Mouse (Mus musculus) C3H10T1/2 (cell line): ENCODE data around the gene Hist1h4j. TPM values are rescaled to one million over a fixed set of nuclear protein-coding genes. Genes with fewer than 3 reads are reported as not detected.

Source experiments
- polyA plus RNA-seq, 2 experiments: library from polyadenylated mRNA; unstranded; fragments of >200 nt; fragmentation: generic; extraction: Trizol; gene quantifications; one replicate each; pipeline ENCODE4 v1.2.1; 2012; ENCODE audit warnings: missing spikeins in 2 of 2

Hist1h4j gene
- polyA plus RNA-seq = 1 to 10 TPM; 4.2 to 5.5 TPM

DNA sequence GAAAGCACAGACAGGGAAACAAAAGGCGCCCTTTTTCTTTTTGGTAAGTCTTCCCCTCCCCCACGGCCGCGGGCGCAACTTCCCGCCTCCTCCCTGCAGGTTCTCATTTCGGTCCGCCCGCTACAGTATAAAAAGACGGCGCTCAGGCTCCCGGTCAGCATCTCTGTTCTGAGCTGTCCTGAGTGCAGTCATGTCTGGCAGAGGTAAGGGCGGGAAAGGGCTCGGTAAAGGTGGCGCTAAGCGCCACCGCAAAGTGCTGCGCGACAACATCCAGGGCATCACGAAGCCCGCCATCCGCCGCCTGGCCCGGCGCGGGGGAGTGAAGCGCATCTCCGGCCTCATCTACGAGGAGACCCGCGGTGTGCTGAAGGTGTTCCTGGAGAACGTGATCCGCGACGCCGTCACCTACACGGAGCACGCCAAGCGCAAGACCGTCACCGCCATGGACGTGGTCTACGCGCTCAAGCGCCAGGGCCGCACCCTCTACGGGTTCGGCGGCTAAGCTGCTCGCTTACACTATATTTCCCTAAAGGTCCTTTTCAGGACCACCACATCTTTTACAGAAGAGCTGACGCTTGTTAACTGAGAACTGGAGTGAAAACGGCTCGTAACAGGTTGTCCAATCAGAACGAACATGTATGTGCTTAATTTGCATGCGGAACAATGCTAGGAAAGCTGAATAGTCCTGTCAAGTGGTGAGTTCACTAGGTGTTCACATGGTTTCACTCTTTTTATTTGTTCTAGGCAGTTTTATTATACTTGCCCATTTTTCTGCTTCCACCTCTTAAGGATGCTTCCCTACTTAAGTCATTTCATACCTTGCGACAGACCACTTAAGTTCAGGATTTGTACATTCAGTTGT, at the start of gene Hist1h4j:
TSS of gene Hist1h4j (plus strand) at position 159 of the 862 bp plus-strand sequence.

DNA sequence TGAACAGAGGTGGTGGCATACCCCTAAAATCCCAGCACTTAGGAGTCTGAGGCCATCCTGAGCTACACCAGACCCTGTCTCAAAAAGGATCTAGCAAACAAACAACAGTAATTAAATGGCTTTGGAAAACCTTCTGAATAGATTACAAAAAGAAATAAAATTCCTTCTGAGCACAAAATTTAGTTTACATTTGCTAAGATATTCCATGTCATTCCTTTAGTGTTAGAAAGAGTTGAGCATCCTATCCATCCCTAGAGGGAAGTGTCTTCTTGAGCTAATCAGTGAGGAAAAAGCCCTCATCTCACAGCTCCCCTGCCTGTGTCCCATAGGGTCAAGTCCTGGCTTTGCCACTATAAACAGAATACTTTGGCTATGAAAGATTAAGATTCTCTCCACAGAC, 37.1 kb upstream of the Hist1h4j start, which contains the start of gene Olfr1359:
TSS of gene Olfr1359 (plus strand) at position 301 of the 400 bp plus-strand sequence.

DNA sequence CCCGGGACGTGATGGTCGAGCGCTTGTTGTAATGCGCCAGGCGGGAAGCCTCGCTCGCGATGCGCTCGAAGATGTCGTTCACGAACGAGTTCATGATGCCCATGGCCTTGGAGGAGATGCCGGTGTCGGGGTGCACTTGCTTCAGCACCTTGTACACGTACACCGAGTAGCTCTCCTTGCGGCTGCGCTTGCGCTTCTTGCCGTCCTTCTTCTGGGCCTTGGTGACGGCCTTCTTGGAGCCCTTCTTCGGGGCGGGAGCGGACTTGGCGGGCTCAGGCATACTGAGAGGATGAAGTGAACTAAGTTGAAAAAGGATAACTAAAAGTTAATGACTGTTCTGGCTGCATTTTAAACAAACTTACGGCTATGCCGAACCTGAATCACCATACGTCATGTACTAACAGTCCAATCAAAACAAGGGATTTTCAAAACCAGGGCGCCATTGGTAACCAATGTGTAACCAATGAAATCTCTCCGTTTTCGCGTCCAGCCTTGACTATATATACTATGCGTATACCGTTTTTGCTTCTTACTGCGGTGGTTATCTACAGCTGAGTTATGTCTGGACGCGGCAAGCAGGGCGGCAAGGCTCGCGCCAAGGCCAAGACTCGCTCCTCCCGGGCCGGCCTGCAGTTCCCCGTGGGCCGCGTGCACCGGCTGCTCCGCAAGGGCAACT, 18.9 kb upstream of the Hist1h4j start, which contains the start of the genes Hist1h2bl and Hist1h2ai:
TSS of gene Hist1h2bl (minus strand) at position 280 of the 676 bp plus-strand sequence.
TSS of gene Hist1h2ai (plus strand) at position 559 of the 676 bp plus-strand sequence.

DNA sequence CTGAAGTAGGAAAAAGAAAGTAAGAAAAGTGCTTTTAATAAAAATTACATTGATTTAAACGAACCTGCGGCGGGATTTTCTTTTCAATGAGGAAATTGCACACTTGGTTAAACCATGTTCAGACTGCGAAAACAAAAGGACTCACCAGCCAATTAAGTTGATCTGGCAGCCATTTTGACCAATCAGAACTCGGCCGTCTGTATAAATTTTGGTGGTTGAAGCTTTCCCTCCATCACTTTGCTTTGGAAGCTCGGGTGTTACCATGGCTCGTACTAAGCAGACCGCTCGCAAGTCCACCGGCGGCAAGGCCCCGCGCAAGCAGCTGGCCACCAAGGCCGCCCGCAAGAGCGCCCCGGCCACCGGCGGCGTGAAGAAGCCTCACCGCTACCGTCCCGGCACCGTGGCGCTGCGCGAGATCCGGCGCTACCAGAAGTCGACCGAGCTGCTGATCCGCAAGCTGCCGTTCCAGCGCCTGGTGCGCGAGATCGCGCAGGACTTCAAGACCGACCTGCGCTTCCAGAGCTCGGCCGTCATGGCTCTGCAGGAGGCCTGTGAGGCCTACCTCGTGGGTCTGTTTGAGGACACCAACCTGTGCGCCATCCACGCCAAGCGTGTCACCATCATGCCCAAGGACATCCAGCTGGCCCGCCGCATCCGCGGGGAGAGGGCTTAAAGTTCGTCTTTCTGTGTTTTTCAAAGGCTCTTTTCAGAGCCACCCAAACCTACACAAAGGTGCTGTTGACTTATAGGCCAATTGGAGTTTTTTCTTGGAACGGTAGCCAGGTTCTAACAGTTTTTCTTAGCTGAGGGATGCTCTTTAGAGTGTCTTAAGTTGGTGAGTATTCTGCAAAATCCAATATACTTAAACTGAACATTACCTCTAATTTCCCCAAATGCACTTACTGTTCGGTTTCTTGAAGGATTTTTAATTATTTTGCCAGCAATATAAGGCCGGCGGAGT, 17.2 kb upstream of the Hist1h4j start, which contains the start of gene Hist1h3h:
TSS of gene Hist1h3h (plus strand) at position 263 of the 961 bp plus-strand sequence.

DNA sequence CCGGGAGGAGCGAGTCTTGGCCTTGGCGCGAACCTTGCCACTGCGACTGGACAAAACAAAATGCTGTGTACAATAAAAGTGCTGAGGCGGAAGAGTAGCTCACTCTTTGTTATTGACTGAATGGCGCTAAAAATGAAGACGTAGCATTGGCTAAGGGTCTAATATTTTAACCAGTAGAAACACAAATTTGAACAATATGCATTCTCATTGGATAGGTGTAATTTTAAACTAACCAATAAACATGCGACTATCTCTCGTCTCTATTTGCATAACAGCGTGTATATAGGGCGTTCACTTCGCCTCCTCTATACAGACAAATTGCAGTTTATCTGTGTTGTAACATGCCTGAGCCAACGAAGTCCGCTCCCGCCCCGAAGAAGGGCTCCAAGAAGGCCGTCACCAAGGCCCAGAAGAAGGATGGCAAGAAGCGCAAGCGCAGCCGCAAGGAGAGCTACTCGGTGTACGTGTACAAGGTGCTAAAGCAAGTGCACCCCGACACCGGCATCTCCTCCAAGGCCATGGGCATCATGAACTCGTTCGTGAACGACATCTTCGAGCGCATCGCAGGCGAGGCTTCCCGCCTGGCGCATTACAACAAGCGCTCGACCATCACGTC, 13.0 kb upstream of the Hist1h4j start, which contains the start of gene Hist1h2bm:
TSS of gene Hist1h2bm (plus strand) at position 288 of the 616 bp plus-strand sequence.

DNA sequence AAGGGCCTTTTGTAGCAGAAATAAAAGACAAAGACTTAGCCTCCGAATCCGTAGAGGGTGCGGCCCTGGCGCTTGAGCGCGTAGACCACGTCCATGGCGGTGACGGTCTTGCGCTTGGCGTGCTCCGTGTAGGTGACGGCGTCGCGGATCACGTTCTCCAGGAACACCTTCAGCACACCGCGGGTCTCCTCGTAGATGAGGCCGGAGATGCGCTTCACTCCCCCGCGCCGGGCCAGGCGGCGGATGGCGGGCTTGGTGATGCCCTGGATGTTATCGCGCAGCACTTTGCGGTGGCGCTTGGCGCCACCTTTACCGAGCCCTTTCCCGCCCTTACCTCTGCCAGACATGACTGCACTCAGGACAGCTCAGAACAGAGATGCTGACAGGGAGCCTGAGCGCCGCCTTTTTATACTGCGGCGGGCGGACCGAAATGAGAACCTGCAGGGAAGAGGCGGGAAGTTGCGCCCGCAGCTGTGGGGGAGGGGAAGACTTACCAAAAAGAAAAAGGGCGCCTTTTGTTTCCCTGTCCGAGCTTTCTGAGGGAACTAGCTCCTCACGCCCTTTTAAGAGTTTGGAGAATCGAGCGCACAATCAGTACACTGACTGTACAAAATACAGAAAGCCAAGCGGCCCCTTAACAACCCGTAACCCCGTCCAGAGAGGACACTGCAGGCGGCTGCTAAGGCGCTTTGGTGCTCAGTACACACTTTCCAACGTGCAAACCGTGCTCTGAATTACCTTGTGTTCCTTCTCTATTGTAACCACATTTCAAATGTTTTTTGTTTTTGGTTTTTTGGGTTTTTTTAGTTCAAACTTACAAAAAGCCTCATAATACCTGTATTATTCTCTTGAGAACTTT, 15.5 kb downstream of the Hist1h4j start, which contains the start of gene Hist1h4k:
TSS of gene Hist1h4k (minus strand) at position 347 of the 859 bp plus-strand sequence.

DNA sequence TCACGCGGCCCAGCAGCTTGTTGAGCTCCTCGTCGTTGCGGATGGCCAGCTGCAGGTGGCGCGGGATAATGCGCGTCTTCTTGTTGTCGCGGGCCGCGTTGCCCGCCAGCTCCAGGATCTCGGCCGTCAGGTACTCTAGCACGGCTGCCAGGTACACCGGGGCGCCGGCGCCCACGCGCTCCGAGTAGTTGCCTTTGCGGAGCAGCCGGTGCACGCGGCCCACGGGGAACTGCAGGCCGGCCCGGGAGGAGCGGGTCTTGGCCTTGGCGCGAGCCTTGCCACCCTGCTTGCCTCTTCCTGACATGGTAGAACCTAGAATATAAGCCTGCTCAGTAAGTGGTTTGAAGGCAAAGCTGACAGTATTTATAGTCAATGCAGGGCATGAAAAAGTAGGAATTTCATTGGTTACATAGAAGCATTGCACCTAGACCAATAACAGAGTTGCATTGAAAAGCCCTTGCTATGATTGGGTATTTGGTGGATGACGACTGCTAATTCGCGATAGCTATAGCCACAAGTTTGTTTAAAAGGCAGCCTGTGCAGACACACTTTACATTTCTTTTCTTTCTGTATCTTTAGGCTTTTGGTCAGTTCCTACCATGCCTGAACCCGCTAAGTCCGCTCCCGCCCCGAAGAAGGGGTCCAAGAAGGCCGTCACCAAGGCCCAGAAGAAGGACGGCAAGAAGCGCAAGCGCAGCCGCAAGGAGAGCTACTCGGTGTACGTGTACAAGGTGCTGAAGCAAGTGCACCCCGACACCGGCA, 18.8 kb downstream of the Hist1h4j start, which contains the start of the genes Hist1h2ak and Hist1h2bn:
TSS of gene Hist1h2ak (minus strand) at position 304 of the 762 bp plus-strand sequence.
TSS of gene Hist1h2bn (plus strand) at position 600 of the 762 bp plus-strand sequence.

DNA sequence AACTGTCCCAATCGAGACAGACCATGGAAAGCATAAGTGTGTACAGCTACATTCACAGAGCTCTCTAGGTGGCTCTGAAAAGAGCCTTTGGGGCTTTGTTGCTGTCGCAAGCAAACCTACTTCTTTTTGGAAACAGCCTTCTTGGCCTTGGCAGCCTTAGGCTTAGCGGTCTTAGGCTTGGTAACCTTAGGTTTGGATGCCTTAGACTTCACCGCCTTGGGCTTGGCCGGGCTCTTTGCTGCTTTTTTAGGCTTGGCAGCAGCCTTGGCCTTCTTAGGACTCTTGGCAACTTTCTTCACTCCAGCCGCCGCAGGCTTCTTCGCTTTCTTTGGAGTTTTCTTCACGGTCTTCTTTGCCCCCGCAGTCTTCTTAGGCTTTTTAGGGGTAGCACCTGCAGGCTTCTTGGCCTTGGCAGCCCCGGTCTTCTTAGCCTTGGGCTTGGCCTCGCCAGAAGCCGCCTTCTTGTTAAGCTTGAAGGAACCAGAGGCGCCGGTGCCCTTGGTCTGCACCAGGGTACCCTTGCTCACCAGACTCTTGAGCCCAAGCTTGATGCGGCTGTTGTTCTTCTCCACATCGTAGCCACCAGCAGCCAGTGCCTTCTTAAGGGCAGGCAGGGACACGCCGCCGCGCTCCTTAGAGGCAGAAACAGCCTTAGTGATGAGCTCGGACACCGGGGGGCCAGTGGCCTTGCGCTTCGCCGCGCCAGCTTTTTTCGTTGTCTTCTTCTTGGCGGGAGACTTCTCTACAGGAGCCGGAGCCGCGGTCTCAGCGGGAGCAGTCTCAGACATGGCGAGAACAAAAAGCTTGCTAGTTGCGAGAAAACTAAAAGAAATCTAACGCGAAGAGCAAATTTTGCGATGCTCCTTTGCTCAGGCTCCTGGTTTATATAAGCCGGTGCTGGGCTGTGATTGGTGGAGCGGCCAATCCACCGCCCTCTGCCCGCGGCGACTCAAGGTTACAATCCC, 45.2 kb downstream of the Hist1h4j start, which contains the start of gene Hist1h1b:
TSS of gene Hist1h1b (minus strand) at position 859 of the 965 bp plus-strand sequence.

DNA sequence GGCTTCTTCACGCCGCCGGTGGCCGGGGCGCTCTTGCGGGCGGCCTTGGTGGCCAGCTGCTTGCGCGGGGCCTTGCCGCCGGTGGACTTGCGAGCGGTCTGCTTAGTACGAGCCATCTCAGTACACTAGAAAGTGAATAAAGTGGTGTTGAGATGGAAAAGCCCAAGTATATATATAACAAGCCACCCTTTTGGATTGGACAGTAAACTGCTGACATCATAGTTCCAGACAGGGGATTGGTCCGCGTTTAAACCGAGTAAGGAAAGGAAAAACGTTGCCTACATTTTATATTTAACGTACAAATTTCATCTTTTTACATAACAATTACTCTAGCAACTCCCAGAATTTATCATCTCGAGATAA, 48.4 kb downstream of the Hist1h4j start, which contains the start of gene Hist1h3i:
TSS of gene Hist1h3i (minus strand) at position 116 of the 363 bp plus-strand sequence.

Other genes starting within 250 kb of the Hist1h4j start
- under 1 TPM; 0.14 to 0.60 TPM for gene AK157302, start 239.8 kb upstream of the Hist1h4j start, polyA plus RNA-seq
- 10 to 100 TPM; 15.6 to 26.8 TPM for gene Gm11273, start 233.6 kb upstream of the Hist1h4j start, polyA plus RNA-seq
- gene Zkscan8, start 203.9 kb upstream of the Hist1h4j start, polyA plus RNA-seq = 1 to 10 TPM in 1 of 2 experiments, under 1 TPM in 1; 0.26 to 1.2 TPM
- gene Olfr1366, start 192.3 kb upstream of the Hist1h4j start, polyA plus RNA-seq = under 1 TPM; 0.01 to 0.05 TPM
- not detected for gene Olfr1535, start 175.2 kb upstream of the Hist1h4j start, polyA plus RNA-seq
- gene Olfr1364, start 153.3 kb upstream of the Hist1h4j start, polyA plus RNA-seq = not detected
- not detected for gene Olfr1362, start 121.0 kb upstream of the Hist1h4j start, polyA plus RNA-seq
- under 1 TPM in 1 of 2 experiments, not detected in 1; 0.02 TPM for gene Olfr11, start 92.5 kb upstream of the Hist1h4j start, polyA plus RNA-seq
- gene Olfr1361, start 71.7 kb upstream of the Hist1h4j start, polyA plus RNA-seq = not detected
- not detected for gene Olfr1360, start 57.7 kb upstream of the Hist1h4j start, polyA plus RNA-seq
- not detected for gene Olfr1359, start 37.0 kb upstream of the Hist1h4j start, polyA plus RNA-seq
- 10 to 100 TPM in 1 of 2 experiments, 1 to 10 TPM in 1; 3.1 to 18.5 TPM for gene Hist1h2bl, start 18.9 kb upstream of the Hist1h4j start, polyA plus RNA-seq
- gene Hist1h2ai, start 18.6 kb upstream of the Hist1h4j start, polyA plus RNA-seq = 10 to 100 TPM; 16.9 to 23.6 TPM
- gene Hist1h3h, start 17.4 kb upstream of the Hist1h4j start, polyA plus RNA-seq = 10 to 100 TPM; 14.5 to 88.7 TPM
- 10 to 100 TPM in 1 of 2 experiments, 1 to 10 TPM in 1; 2.2 to 12.6 TPM for gene Hist1h2bm, start 13.0 kb upstream of the Hist1h4j start, polyA plus RNA-seq
- 10 to 100 TPM in 1 of 2 experiments, 1 to 10 TPM in 1; 7.8 to 28.2 TPM for gene Hist1h4k, start 15.4 kb downstream of the Hist1h4j start, polyA plus RNA-seq
- 10 to 100 TPM in 1 of 2 experiments, 1 to 10 TPM in 1; 2.8 to 17.3 TPM for gene Hist1h2ak, start 18.8 kb downstream of the Hist1h4j start, polyA plus RNA-seq
- gene Hist1h2bn, start 19.1 kb downstream of the Hist1h4j start, polyA plus RNA-seq = 1 to 10 TPM; 2.0 to 7.9 TPM
- gene Hist1h1b, start 45.6 kb downstream of the Hist1h4j start, polyA plus RNA-seq = 1 to 10 TPM; 1.6 to 7.5 TPM
- 10 to 100 TPM; 13.1 to 37.5 TPM for gene Hist1h3i, start 48.3 kb downstream of the Hist1h4j start, polyA plus RNA-seq
- 10 to 100 TPM; 13.8 to 30.2 TPM for gene Hist1h2an, start 52.2 kb downstream of the Hist1h4j start, polyA plus RNA-seq
- gene Hist1h2bp, start 52.4 kb downstream of the Hist1h4j start, polyA plus RNA-seq = 10 to 100 TPM in 1 of 2 experiments, 1 to 10 TPM in 1; 1.7 to 17.1 TPM
- gene Hist1h2bq, start 75.1 kb downstream of the Hist1h4j start, polyA plus RNA-seq = 10 to 100 TPM; 10.6 to 41.1 TPM
- 1 to 10 TPM in 1 of 2 experiments, under 1 TPM in 1; 0.84 to 2.2 TPM for gene Hist1h2ao, start 75.4 kb downstream of the Hist1h4j start, polyA plus RNA-seq
- 1 to 10 TPM in 1 of 2 experiments, not detected in 1; 2.9 TPM for gene Hist1h4m, start 76.7 kb downstream of the Hist1h4j start, polyA plus RNA-seq
- 10 to 100 TPM; 21.2 to 62.8 TPM for gene Hist1h4n, start 97.1 kb downstream of the Hist1h4j start, polyA plus RNA-seq
- gene Hist1h2ap, start 98.4 kb downstream of the Hist1h4j start, polyA plus RNA-seq = 1,000 to 10,000 TPM in 1 of 2 experiments, 100 to 1,000 TPM in 1; 1,000 to 8,126 TPM
- gene Hist1h2br, start 98.7 kb downstream of the Hist1h4j start, polyA plus RNA-seq = 10 to 100 TPM in 1 of 2 experiments, 1 to 10 TPM in 1; 8.9 to 41.0 TPM
- 1 to 10 TPM in 1 of 2 experiments, under 1 TPM in 1; 0.04 to 2.1 TPM for gene Zfp184, start 210.0 kb downstream of the Hist1h4j start, polyA plus RNA-seq
- not detected for gene Pom121l2, start 246.1 kb downstream of the Hist1h4j start, polyA plus RNA-seq